Mouse (Mus musculus) cerebellum, adult 2 months (tissue): ENCODE results near the gene Ccdc88c. TPM values are rescaled to one million over a fixed set of nuclear protein-coding genes. Genes with fewer than 3 reads are reported as not detected.

Source experiments
- DNase-seq, 2 experiments: peaks; one replicate each; pipeline ENCODE4 v3.0.0; 2021
- H3K27ac ChIP-seq: fragments of 200-500 bp; 2 replicates; pipeline ENCODE4 v1.5.1; 2012; ENCODE audit warnings: low read length, control low read depth, inconsistent platforms; ENCODE audit not compliant: insufficient read depth
- H3K27me3 ChIP-seq: fragments of 200-500 bp; 2 replicates; pipeline ENCODE4 v1.6.1; 2012; ENCODE audit warnings: inconsistent platforms, mild to moderate bottlenecking, low read length, moderate library complexity; ENCODE audit not compliant: control insufficient read depth, insufficient read depth
- H3K4me1 ChIP-seq: fragments of 200-500 bp; 2 replicates; pipeline ENCODE4 v1.6.1; 2011; ENCODE audit warnings: low read length; ENCODE audit not compliant: control insufficient read depth, insufficient read depth
- H3K4me3 ChIP-seq: fragments of 200-500 bp; replicated peaks from 2 replicates; pipeline ENCODE3; 2011; ENCODE audit warnings: mild to moderate bottlenecking, low read depth, low read length, control low read depth; ENCODE audit not compliant: insufficient read depth
- CTCF ChIP-seq: fragments of 200-500 bp; IDR thresholded peaks from 2 replicates; pipeline ENCODE4 v1.5.1; 2011; ENCODE audit warnings: low read depth, mild to moderate bottlenecking, control low read depth, low read length, moderate library complexity, borderline replicate concordance; ENCODE audit not compliant: insufficient read depth
- POLR2A ChIP-seq: fragments of 200-500 bp; IDR thresholded peaks from 2 replicates; pipeline ENCODE4 v1.6.1; 2011; ENCODE audit warnings: low read length, control low read depth, borderline replicate concordance; ENCODE audit not compliant: insufficient read depth
- WGBS: fragments of 180-500 bp; shearing (Covaris S2); methylation state at CpG from one replicate; pipeline ENCODE4 v1.1.7; 2018; 5-methylcytosine and 5-hydroxymethylcytosine counted together
- polyA plus RNA-seq: library from polyadenylated mRNA; depleted of rRNA; stranded (reverse); fragments of >200 nt; gene quantifications from 2 replicates; pipeline ENCODE4 v1.2.3, GENCODE M21; 2012

The Ccdc88c gene
- polyA plus RNA-seq, 1 experiment, result 9.0 TPM

DNA sequence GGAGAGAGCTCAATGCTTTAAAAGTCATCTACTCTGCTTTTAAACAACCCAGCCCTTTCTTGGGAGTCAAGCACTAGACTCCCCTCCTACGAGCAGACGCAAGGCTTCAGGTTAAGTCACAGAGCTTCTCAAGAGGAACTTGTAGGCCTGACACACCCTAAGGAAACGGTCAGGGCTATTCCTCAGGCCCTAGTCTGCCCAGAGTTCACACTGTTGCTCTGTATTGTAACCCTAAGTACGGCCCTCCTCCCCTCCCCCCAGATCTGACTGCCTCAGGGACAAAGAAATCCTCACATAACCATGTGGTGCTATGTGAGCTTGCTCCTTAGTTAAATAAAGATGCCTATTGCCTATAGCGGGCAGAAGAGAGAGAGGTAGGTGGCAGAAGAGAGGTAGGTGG lies 79.7 kb downstream of the Ccdc88c start:
- no peaks in the 10 kb centered on the region for H3K27me3 ChIP-seq
- WGBS, result 89% methylated on average over 5 of the region's 5 CpGs
- DNase-seq, result no peak
- TF ChIP-seq CTCF (no peak), POLR2A (no peak)
- peaks cover 14% of the 10 kb centered on the region; the same call in 1 of the 2 replicates for H3K4me1 ChIP-seq
- no peak overlapping the region for H3K27ac ChIP-seq
- H3K4me3 ChIP-seq, result no peak overlapping the region

DNA sequence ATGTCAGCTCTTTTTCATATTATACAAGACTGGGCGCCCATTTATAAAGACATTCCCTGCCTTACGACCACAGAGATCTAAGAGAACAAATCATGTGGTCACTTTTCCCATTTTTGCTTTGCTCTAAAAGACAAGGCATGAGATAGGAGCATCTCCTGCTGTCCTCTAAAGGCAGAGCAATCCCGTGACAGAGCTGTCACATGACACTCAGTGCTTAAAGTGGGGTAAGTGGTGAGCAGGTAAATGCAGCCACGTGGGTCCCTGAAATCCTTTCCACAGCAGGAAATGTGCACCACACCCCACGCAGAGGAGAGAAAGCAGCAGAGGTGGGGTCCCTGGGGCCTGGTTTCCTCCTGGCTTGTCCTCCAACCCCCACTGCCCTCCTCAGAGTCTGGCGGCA lies 80.8 kb downstream of the Ccdc88c start:
- no peak for DNase-seq
- Histone ChIP-seq H3K4me1 (peaks cover 17% of the 10 kb centered on the region), H3K27me3 (no peaks in the 10 kb centered on the region), H3K27ac (no peak overlapping the region), H3K4me3 (no peak overlapping the region)
- no peak for TF ChIP-seq CTCF
- no peak for TF ChIP-seq POLR2A
- 93% methylated on average over 6 of the region's 6 CpGs for WGBS

DNA sequence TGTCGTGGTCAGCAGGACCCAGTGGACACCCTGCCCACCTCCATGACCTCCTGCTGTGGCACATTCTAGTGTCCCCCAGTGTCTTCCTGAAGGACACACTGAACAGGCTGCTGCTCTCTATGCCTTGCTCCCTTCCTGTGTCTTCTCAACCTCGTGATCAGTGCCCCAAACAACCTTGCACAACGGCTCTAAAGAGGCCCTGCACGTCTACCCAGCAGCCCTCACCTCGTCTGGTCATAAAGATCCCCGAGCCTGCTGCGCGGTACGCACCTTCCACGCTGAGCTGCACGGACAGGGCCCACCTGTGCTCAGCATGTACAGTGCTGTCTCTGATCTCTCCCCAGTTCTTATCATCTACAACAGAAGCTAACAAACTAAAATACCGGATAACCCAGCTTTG lies 82.9 kb downstream of the Ccdc88c start:
- Histone ChIP-seq H3K27me3 (no peaks in the 10 kb centered on the region), H3K4me1 (peaks cover 17% of the 10 kb centered on the region), H3K27ac (no peak overlapping the region), H3K4me3 (no peak overlapping the region)
- TF ChIP-seq POLR2A (no peak), CTCF (no peak)
- DNase-seq, result no peak
- 93% methylated on average over 12 of the region's 12 CpGs for WGBS

DNA sequence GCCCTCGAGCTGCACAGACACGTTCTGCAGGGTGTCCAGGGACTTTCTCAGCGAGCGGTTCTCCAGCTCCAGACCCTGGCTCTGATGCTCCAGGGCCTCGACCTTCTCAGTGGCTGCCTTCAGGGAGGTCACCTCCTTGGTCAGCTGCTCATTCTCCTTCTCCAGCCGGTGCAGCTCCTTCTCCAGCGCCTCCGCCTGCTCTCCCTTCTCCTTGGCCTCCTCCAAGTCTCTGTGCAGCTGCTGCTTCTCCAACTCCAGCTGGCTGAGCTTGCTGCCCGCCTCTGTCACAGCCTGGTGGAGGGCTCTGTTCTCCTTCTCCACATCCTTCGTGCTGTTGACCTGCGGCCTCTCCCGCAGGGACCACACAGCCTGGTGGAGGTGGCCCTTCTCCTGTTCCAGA lies 83.4 kb downstream of the Ccdc88c start:
- 74% methylated on average over 12 of the region's 12 CpGs for WGBS
- peaks cover 17% of the 10 kb centered on the region for H3K4me1 ChIP-seq
- no peak for DNase-seq
- TF ChIP-seq POLR2A, result no peak
- TF ChIP-seq CTCF, result no peak
- no peak overlapping the region for H3K27ac ChIP-seq
- H3K4me3 ChIP-seq, result no peak overlapping the region
- H3K27me3 ChIP-seq, result no peaks in the 10 kb centered on the region

DNA sequence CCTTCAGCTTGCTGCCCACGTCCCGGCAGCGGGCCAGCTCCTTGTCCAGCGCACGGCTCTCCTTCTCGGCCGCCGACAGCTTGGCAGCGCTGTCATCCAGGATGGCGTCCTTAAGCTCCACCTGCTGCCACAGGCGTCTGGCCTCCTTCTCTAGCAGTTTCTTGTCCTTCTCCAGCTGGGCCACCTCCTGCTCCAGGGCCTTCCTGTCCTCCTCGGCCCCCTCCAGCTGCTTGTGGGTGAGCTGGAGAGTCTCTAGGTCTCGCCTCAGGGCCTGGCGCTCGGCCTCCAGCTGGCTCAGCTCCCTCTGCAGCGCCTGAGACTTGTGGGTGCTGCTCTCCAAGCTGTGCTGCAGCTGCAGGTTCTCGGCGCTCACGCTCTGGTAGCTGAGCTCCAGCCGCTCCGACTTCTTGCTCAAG lies 83.9 kb downstream of the Ccdc88c start:
- 26% methylated on average over 21 of the region's 21 CpGs for WGBS
- no peaks in the 10 kb centered on the region for H3K27me3 ChIP-seq

DNA sequence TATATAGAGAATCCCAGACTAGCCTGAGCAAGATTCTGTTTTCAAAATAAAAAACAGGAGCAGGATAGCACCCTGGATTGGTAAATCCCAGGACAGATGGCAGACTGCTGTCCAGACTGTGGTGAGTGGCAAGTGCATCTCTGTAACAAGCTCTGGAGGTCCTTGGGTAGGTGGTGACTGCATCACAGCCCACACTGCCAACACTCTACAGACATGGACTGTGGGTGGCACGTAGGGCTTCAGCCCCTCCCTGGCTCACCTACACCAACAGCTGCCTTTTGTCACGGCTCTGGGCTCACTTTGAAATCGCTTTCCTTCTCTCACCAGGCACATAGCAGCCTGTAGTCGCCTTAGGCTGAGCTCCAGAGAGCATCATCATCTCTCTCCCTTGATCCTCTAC lies 85.7 kb downstream of the Ccdc88c start:
- 65% methylated on average over 4 of the region's 4 CpGs for WGBS
- DNase-seq, result no peak
- H3K27me3 ChIP-seq, result no peaks in the 10 kb centered on the region
- TF ChIP-seq POLR2A, result no peak
- no peak for TF ChIP-seq CTCF
- no peak overlapping the region for H3K4me3 ChIP-seq
- no peak overlapping the region for H3K27ac ChIP-seq
- H3K4me1 ChIP-seq, result peaks cover 17% of the 10 kb centered on the region

More for the DNA sequence above, 83.9 kb downstream of the Ccdc88c start:
- peak; percentile 56 to 59 for DNase-seq
- Histone ChIP-seq H3K27ac (no peak overlapping the region), H3K4me1 (peaks cover 17% of the 10 kb centered on the region), H3K4me3 (no peak overlapping the region)
- TF ChIP-seq CTCF, result no peak
- no peak for TF ChIP-seq POLR2A

DNA sequence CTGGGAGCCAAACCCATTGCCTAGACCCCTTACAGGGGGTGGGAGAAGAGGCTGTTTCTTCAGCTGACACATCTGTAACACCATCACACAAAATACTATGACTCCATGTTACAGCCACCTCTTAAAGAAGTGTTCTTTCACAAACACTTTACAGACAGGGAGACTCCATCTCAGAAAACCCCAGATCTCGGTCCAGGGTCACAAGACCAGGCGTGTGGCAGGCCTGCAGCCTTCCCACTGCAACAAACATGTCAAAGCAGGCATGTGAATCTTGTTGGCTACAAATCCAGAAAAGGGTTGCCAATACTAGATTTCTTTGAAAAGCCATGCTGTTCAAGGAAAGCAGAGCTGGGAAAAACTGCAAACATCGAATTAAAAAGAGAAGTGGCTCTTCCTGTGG lies 87.5 kb downstream of the Ccdc88c start:
- 69% methylated on average over 3 of the region's 3 CpGs for WGBS

DNA sequence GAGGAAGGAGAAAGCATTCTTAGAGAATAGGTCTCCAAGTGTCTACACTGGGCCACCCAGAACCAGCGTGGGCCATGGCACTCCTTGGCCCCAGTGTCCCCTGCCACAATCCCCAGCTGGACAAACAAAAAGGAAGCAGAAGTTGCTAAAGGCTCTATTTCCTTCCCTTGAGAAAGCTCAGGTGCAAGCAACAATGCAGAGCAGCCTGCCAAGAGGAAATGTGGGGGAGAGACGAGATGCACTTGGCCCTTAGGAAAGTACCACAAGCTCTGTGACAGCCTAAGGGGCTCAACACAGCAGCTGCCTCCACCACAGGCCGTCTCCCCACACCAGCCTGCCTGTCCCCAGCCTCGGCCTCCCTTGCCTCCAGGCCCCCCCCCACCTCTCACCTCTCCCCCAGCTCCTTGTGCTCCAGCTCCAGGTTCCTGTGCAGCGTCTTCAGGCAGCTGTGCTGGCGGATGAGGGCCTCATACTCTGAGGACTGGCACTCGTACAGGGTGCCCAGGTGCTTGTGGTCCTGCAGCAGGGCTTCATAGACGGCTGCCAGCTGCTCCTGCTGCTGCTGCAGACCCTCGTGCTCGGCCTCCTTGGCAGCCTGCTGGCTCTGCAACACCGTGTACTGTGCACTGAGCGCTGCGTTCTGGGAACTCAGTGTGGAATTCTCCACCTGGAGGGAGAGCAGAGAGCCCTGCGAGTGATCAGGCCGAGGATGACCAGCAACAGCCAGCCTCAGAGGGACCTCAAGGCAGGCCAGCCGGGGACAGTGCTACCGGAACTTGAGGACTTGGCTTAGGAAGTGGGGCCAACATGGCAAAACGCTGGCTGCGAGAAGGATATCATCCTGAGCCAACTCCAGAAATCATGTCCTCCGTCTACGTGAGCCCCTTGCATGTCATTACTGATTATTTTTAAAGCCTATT lies 91.2 kb downstream of the Ccdc88c start:
- Histone ChIP-seq H3K4me3 (no peak overlapping the region), H3K27ac (no peak overlapping the region), H3K4me1 (no peaks in the 10 kb centered on the region), H3K27me3 (no peaks in the 10 kb centered on the region)
- 47% methylated on average over 21 of the region's 21 CpGs for WGBS
- TF ChIP-seq CTCF (no peak), POLR2A (no peak)
- no peak for DNase-seq

More for the DNA sequence above, 87.5 kb downstream of the Ccdc88c start:
- Histone ChIP-seq H3K27ac (no peak overlapping the region), H3K27me3 (no peaks in the 10 kb centered on the region), H3K4me1 (peaks cover 17% of the 10 kb centered on the region), H3K4me3 (no peak overlapping the region)
- TF ChIP-seq POLR2A (no peak), CTCF (no peak)
- DNase-seq, result no peak
